Mouse (Mus musculus): ENCODE measurements at regions not wholly inside any gene's neighbourhood (a gene's known extent, or its start where the extent isn't known, plus 50 kb on each side); places are given as distances from the start of the nearest gene placed in this dataset.

- Histone ChIP-seq H3K4me2 (ENCODE audit: low read depth, low read length) (no peak overlapping the region), H3K9me3 (ENCODE audit: low read length) (no peaks in the 10 kb centered on the region), H3K4me3 (ENCODE audit: low read depth, low read length) (no peak overlapping the region), H3K27ac (ENCODE audit: low read depth) (no peak overlapping the region), H3K9ac (replicated peaks) (no peak overlapping the region), H3K4me1 (ENCODE audit: insufficient read depth) (no peaks in the 10 kb centered on the region), H3K27me3 (ENCODE audit: insufficient read depth, low read length) (0 out of 2 replicates have a peak, but pooled peaks cover 6% of the 10 kb centered on the region), H3K36me3 (replicated peaks; ENCODE audit: insufficient read depth, low read length) (no peaks in the 10 kb centered on the region)
- ATAC-seq (no peak), DNase-seq (no peak)
- TF ChIP-seq EP300 (IDR thresholded peaks at IDR 0.05; ENCODE audit: low read depth) (no peak), CTCF (IDR thresholded peaks at IDR 0.05; ENCODE audit: low read depth) (no peak)
- WGBS (ENCODE audit: insufficient replicate concordance) = 44% methylated on average over 5 of the region's 5 CpGs
These were observed 181.9 kb upstream of the Bmper start for GRCm38 (mm10) chr9:23041025-23041424.

GRCm38 (mm10) chr9:23041537-23042472 is 181.1 kb upstream of the Bmper start:
- Histone ChIP-seq H3K4me3 (ENCODE audit: low read depth, low read length) (no peak overlapping the region), H3K27me3 (ENCODE audit: insufficient read depth, low read length) (no peaks in the 10 kb centered on the region), H3K27ac (ENCODE audit: low read depth) (no peak overlapping the region), H3K4me2 (ENCODE audit: low read depth, low read length) (no peak overlapping the region), H3K36me3 (replicated peaks; ENCODE audit: insufficient read depth, low read length) (no peaks in the 10 kb centered on the region), H3K9me3 (ENCODE audit: low read length) (no peaks in the 10 kb centered on the region), H3K4me1 (ENCODE audit: insufficient read depth) (no peaks in the 10 kb centered on the region), H3K9ac (replicated peaks) (no peak overlapping the region)
- TF ChIP-seq CTCF (IDR thresholded peaks at IDR 0.05; ENCODE audit: low read depth) (no peak), EP300 (IDR thresholded peaks at IDR 0.05; ENCODE audit: low read depth) (no peak)
- DNase-seq (no peak), ATAC-seq (no peak)
- WGBS (ENCODE audit: insufficient replicate concordance) = 63% methylated on average over 22 of the region's 22 CpGs

- no peaks in the 10 kb centered on the region for H3K9me3 ChIP-seq (ENCODE audit: low read length)
- ATAC-seq (no peak), DNase-seq (no peak)
- no peak overlapping the region for H3K9ac ChIP-seq (replicated peaks)
- H3K4me1 ChIP-seq (ENCODE audit: insufficient read depth) = no peaks in the 10 kb centered on the region
- no peaks in the 10 kb centered on the region for H3K36me3 ChIP-seq (replicated peaks; ENCODE audit: insufficient read depth, low read length)
- H3K27ac ChIP-seq (ENCODE audit: low read depth) = no peak overlapping the region
- H3K27me3 ChIP-seq (ENCODE audit: insufficient read depth, low read length) = no peaks in the 10 kb centered on the region
- TF ChIP-seq EP300 (IDR thresholded peaks at IDR 0.05; ENCODE audit: low read depth) (no peak), CTCF (IDR thresholded peaks at IDR 0.05; ENCODE audit: low read depth) (no peak)
- H3K4me2 ChIP-seq (ENCODE audit: low read depth, low read length) = no peak overlapping the region
- no peak overlapping the region for H3K4me3 ChIP-seq (ENCODE audit: low read depth, low read length)
- WGBS (ENCODE audit: insufficient replicate concordance) = 48% methylated on average over 4 of the region's 4 CpGs
These were observed 179.9 kb upstream of the Bmper start for GRCm38 (mm10) chr9:23043006-23043405.

- no peaks in the 10 kb centered on the region for H3K27me3 ChIP-seq (ENCODE audit: insufficient read depth, low read length)
- H3K36me3 ChIP-seq (replicated peaks; ENCODE audit: insufficient read depth, low read length) = no peaks in the 10 kb centered on the region
- TF ChIP-seq EP300 (IDR thresholded peaks at IDR 0.05; ENCODE audit: low read depth) = no peak
- TF ChIP-seq CTCF (IDR thresholded peaks at IDR 0.05; ENCODE audit: low read depth) = no peak
- no peaks in the 10 kb centered on the region for H3K9me3 ChIP-seq (ENCODE audit: low read length)
- ATAC-seq (no peak), DNase-seq (no peak)
- H3K9ac ChIP-seq (replicated peaks) = no peak overlapping the region
- H3K27ac ChIP-seq (ENCODE audit: low read depth) = no peak overlapping the region
- no peaks in the 10 kb centered on the region for H3K4me1 ChIP-seq (ENCODE audit: insufficient read depth)
- no peak overlapping the region for H3K4me3 ChIP-seq (ENCODE audit: low read depth, low read length)
- no peak overlapping the region for H3K4me2 ChIP-seq (ENCODE audit: low read depth, low read length)
- 39% methylated on average over 2 of the region's 2 CpGs for WGBS (ENCODE audit: insufficient replicate concordance)
These were observed 177.4 kb upstream of the Bmper start for GRCm38 (mm10) chr9:23045486-23045885.

- Histone ChIP-seq H3K4me2 (ENCODE audit: low read depth, low read length) (no peak overlapping the region), H3K9ac (replicated peaks) (no peak overlapping the region), H3K9me3 (ENCODE audit: low read length) (no peaks in the 10 kb centered on the region), H3K4me3 (ENCODE audit: low read depth, low read length) (no peak overlapping the region), H3K27me3 (ENCODE audit: insufficient read depth, low read length) (no peaks in the 10 kb centered on the region), H3K36me3 (replicated peaks; ENCODE audit: insufficient read depth, low read length) (no peaks in the 10 kb centered on the region), H3K4me1 (ENCODE audit: insufficient read depth) (no peaks in the 10 kb centered on the region), H3K27ac (ENCODE audit: low read depth) (no peak overlapping the region)
- ATAC-seq (no peak), DNase-seq (no peak)
- TF ChIP-seq CTCF (IDR thresholded peaks at IDR 0.05; ENCODE audit: low read depth) = no peak
- TF ChIP-seq EP300 (IDR thresholded peaks at IDR 0.05; ENCODE audit: low read depth) = no peak
- 54% methylated on average over 2 of the region's 2 CpGs for WGBS (ENCODE audit: insufficient replicate concordance)
These were observed 172.1 kb upstream of the Bmper start for GRCm38 (mm10) chr9:23050751-23051150.

GRCm38 (mm10) chr9:23059526-23059925 is 163.3 kb upstream of the Bmper start:
- no peaks in the 10 kb centered on the region for H3K36me3 ChIP-seq (replicated peaks; ENCODE audit: insufficient read depth, low read length)
- H3K9ac ChIP-seq (replicated peaks) = no peak overlapping the region
- DNase-seq (no peak), ATAC-seq (no peak)
- no peaks in the 10 kb centered on the region for H3K9me3 ChIP-seq (ENCODE audit: low read length)
- no peak overlapping the region for H3K4me3 ChIP-seq (ENCODE audit: low read depth, low read length)
- no peak overlapping the region for H3K4me2 ChIP-seq (ENCODE audit: low read depth, low read length)
- no peak for TF ChIP-seq EP300 (IDR thresholded peaks at IDR 0.05; ENCODE audit: low read depth)
- TF ChIP-seq CTCF (IDR thresholded peaks at IDR 0.05; ENCODE audit: low read depth) = no peak
- H3K27me3 ChIP-seq (ENCODE audit: insufficient read depth, low read length) = no peaks in the 10 kb centered on the region
- H3K27ac ChIP-seq (ENCODE audit: low read depth) = no peak overlapping the region
- H3K4me1 ChIP-seq (ENCODE audit: insufficient read depth) = peaks cover 2% of the 10 kb centered on the region; the same call in 1 of the 2 replicates
- WGBS (ENCODE audit: insufficient replicate concordance) = 72% methylated on average over 4 of the region's 4 CpGs
